Mouse (Mus musculus) embryonic fibroblast, embryonic 13.5 days (primary cell): Measurements from ENCODE around the gene Acod1.

Experiments used
- CTCF ChIP-seq: IDR thresholded peaks from 2 replicates; pipeline ENCODE4 v1.5.1; 2011; ENCODE audit warnings: mild to moderate bottlenecking, control low read depth, low read length, moderate library complexity, borderline replicate concordance; ENCODE audit not compliant: insufficient read depth
- POLR2A ChIP-seq: IDR thresholded peaks from 2 replicates; pipeline ENCODE4 v1.6.1; 2011; ENCODE audit warnings: low read depth, mild to moderate bottlenecking, control low read depth, low read length, moderate library complexity

GRCm38 (mm10) chr14:103075166-103075565 lies 28.4 kb downstream of the Acod1 start:
- TF ChIP-seq CTCF: no peak
- no peak for TF ChIP-seq POLR2A
